Mouse (Mus musculus): ENCODE measurements around the gene Dtx2.

DNA sequence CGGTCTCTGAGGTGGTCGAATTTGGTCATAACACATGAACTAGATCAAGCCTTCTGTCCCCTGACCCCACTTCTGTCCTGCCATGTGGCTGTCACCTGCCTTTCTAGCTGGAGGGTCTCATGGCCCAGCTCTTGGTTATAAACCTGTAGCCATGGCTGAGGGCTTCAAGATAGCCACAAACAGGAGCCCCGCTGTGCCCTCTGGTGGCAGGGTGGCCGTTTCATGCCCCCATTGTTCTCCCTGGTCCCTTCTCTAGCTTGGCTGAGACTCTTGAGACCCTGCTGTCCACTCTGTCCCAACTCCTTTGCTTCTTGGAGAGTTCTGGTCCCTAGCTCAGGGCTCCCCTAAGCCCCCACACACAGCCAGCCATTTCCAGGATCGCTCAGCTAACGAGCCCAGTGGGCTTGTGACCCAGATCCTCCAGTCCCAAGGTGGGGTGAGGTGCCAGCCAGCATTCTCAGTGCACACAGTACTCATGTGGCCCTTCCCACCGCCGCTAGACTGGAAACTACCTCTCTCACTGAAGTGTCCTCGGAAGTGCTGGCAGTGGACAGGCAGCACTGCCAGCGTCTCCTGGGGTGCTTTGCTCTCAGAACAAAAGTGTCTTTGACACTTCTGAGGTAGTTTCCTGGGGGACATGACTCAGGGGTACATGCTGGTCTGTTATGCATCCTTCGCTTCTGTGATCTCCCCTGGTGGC, 33.2 kb downstream of the Dtx2 start:
- no peak for TF ChIP-seq ZNF384 (IDR thresholded peaks at IDR 0.05; ENCODE audit: low read depth, low read length)
- no peak for TF ChIP-seq CHD2 (IDR thresholded peaks at IDR 0.05; ENCODE audit: low read depth, low read length)
- no peak for TF ChIP-seq HCFC1 (IDR thresholded peaks at IDR 0.05; ENCODE audit: borderline replicate concordance, insufficient read depth, low read length)
